Mouse (Mus musculus) T-helper 1 cell (primary cell): Measurements from ENCODE around the gene Zfp804a.

ENCODE experiments used
- in situ Hi-C: fragments of 300-600 bp; cut with MboI, MseI; formaldehyde crosslinking; loops from one replicate; pipeline ENCODE4 v1.15.1; 2025; ENCODE audit warnings: high pct_unique_total_duplicates

The Zfp804a gene

GRCm38 (mm10) chr2:82053185-82053891, at the start of gene Zfp804a:
Zfp804a (plus strand) TSS chr2:82053222.
- in situ Hi-C loops: no loop called here

- in situ Hi-C loops: no loop called here
Observed at GRCm38 (mm10) chr2:82051635-82052034, 1.4 kb upstream of the Zfp804a start.

DNA sequence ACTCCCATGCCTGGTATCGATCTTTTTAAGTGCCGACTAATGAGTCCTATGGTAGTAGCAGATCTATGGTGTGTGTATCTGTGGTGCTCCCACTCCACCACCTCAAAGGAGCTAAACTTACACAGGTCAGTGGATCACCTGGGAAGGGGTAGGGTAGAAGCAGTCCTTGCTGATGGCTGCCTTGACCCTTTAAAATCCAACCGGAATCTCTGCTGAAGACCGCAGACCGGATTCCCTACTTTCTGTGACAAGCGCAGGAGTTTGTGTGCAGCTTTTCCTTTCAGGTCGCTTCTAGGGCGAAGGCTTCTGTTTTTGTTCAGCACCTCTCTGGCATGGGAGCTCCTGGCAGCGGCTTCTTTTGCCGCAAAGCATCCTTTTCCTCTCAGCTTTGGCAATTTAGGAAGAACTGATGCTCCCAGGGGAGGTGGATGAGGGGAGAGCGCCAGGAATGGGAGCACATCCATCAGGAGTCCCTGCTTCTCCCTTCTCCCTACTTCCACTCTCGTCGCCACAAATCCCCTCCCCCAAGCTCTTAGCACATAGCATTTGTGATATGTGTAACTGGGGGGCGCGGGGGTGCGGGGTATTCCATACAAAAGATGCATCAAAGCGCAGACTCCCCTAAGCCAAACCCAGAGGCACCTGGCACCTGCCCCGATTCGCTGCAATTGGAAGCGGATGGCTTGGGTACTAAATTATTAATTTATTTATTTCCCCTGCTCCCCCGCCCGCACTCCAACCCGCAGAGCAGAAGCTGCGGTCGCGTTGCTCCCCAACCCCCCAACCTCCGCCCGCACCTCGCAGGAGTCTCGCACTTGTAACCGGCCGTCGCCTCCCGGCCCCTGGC, 461 bp upstream of the Zfp804a start:
- in situ Hi-C loops: no loop called here

- in situ Hi-C loops: no loop called here
Observed at GRCm38 (mm10) chr2:82054446-82054845, 1.4 kb downstream of the Zfp804a start.

DNA sequence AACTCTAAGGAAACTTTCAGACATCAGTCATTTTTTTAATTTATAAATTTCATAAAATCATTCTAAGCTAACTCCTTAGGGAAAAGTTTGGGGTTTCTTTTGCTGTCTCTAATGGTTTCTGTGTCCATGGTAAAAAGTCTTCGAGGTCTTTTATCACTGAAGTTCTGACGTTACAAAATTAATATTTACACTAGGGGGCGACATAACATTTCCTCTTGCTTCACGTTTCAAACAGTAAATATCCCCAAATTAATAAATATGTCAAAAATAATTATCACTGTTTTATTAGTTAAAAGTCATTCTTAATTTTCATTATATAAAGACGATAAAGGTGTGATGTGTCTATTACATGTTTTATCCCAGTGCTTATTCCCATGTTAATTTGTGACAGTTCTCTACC, 11.6 kb downstream of the Zfp804a start:
- in situ Hi-C loops: loop anchor here (5.0 kb wide), 1 partner anchor 77 kb away; no protein-coding TSS in a partner anchor

GRCm38 (mm10) chr2:82067912-82068311, 14.9 kb downstream of the Zfp804a start:
- in situ Hi-C loops: no loop called here

- in situ Hi-C loops: no loop called here
Observed at GRCm38 (mm10) chr2:82069172-82069571, 16.1 kb downstream of the Zfp804a start.

GRCm38 (mm10) chr2:82076883-82077282, 23.9 kb downstream of the Zfp804a start:
- in situ Hi-C loops: no loop called here

DNA sequence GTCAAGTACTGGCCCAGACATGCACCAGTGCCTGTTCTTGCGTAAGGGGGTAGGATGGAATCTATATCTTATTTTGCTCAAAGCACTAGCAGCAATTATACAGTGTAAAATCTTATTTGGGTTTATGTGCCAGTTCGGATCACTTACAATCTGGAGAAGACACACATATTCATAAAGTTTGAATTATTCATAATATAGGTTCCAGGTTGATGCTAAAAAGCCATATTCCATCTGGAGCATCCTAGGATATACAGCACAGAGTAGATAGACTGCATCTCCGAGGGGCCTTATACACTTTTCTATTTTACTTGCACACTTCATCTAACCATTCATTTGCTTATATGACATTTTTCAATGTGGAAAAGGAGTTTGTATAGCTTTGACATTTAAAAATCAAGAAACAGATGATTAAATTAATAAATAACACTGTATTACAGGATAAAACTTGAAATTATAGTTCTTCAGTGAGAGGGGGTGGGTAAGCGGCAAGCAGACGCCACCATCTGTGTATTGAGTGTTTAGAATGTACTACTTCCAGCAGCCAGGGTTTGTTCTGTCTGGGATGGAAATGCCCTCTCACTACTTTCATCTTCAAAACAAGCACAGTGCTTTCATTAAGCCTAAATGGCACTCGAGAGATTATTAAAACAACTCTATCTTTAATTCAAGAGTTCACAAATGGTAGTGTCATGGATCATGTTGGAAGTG, 25.4 kb downstream of the Zfp804a start:
- in situ Hi-C loops: no loop called here

DNA sequence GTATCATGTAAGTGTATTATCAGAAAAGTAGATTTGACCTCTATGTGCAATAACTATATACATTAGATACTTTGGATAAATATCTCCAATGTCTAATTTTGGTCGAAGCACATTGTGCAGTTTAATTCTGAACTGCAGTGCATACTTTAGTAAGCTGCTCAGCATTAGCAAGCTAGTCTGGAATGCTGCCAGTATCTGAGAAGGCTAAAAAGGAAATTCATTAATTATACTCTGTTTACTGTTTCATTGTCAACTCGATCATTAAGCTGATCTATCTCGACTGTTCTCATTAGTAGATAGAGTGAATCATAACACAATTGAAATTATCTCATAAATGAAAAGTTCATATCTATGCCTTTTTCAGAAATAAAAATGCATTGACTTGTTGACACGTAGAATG, 27.7 kb downstream of the Zfp804a start:
- in situ Hi-C loops: no loop called here

DNA sequence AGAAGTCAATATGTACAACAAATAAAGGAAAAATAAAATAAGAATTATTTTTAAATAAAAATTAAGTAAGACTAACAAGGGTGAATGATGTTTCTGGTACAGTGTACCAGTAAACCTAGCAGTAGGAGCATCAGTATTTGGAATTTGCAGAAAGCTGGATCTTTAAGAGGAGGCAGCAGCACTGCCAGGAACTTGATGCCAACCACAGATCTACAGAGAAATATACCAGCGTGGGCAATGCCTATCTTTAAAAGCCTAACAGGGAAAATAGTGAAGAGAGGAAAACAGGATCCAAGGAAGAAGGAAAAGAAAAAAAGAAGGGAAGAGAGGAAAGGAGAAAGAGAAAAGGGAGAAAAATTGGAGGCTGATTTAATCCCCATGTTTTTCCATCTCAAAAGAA, 60.1 kb downstream of the Zfp804a start:
- in situ Hi-C loops: loop anchor here (10.0 kb wide), 1 partner anchor 62 kb away; no protein-coding TSS in a partner anchor

GRCm38 (mm10) chr2:82113650-82114049, 60.6 kb downstream of the Zfp804a start:
- in situ Hi-C loops: loop anchor here (10.0 kb wide), 1 partner anchor 61 kb away; no protein-coding TSS in a partner anchor

GRCm38 (mm10) chr2:82119577-82119976, 66.6 kb downstream of the Zfp804a start:
- in situ Hi-C loops: loop anchor here (10.0 kb wide), 1 partner anchor 55 kb away; no protein-coding TSS in a partner anchor

DNA sequence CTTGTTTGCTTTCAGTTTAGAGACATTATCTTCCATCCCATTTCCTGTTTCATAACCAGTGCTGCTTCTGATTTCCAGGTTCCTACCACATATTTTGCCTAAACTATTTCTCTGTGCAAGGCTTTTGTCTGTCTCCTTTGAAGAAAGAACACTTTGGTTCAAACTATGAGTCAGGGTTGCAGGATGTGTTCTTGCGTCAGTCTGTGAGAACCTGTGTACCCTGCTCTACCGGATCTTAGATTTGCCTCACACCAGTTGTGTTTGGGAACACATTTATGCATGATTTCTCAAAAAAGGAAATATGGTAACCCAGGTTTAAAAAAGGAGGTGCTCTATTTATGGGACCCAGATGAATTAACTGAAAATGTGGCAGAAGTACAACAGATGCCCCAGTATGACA, 125.7 kb downstream of the Zfp804a start:
- in situ Hi-C loops: loop anchor here (10.0 kb wide), 1 partner anchor 64 kb away; no protein-coding TSS in a partner anchor

- in situ Hi-C loops: no loop called here
Observed at GRCm38 (mm10) chr2:82181010-82181409, 128.0 kb downstream of the Zfp804a start.

GRCm38 (mm10) chr2:82199901-82200300, 146.9 kb downstream of the Zfp804a start:
- in situ Hi-C loops: no loop called here

- in situ Hi-C loops: no loop called here
Observed at GRCm38 (mm10) chr2:82200616-82201015, 147.6 kb downstream of the Zfp804a start.

- in situ Hi-C loops: no loop called here
Observed at GRCm38 (mm10) chr2:82210605-82211004, 157.6 kb downstream of the Zfp804a start.

GRCm38 (mm10) chr2:82211972-82212371, 158.9 kb downstream of the Zfp804a start:
- in situ Hi-C loops: no loop called here

- in situ Hi-C loops: no loop called here
Observed at GRCm38 (mm10) chr2:82217873-82218272, 164.9 kb downstream of the Zfp804a start.

DNA sequence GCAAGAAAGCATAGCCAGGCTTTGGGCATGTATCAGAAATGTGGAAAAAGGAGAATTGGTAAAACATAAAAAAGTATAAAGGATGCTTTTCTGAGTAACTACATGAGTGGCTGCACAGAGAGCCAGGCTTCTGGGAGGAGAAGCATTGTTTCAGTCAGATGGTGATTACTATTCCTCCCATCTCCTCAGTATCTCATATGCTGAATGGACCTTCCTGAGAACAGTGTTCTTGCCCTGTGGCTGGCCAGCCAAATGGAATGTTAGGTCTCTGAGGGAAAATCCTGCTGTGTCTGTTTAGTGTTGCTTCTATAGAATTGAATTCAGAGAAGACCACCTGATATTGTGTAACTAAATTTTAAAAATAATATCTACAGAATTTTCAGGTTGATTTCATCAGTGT, 193.0 kb downstream of the Zfp804a start:
- in situ Hi-C loops: no loop called here
